Mouse (Mus musculus) intestine, postnatal 0 days (tissue): ENCODE results near the gene Gnpnat1. TPM values are rescaled to one million over a fixed set of nuclear protein-coding genes. Genes with fewer than 3 reads are reported as not detected.

Source experiments
- ATAC-seq: fragments of 200-750 bp; cut with Nextera tagmentation; 2 replicates; pipeline ENCODE4 v1.8.0; 2017; ENCODE audit warnings: mild to moderate bottlenecking, moderate TSS enrichment, moderate library complexity
- H3K27ac ChIP-seq: fragments of 300-500 bp; sonication (generic); 2 replicates; pipeline ENCODE4 v1.5.1; 2014; ENCODE audit warnings: mild to moderate bottlenecking, low read depth, low read length, moderate library complexity
- H3K27me3 ChIP-seq: fragments of 300-500 bp; sonication (generic); replicated peaks from 2 replicates; pipeline ENCODE4 v1.6.1; 2014; ENCODE audit warnings: low read length, mixed read lengths; ENCODE audit not compliant: control insufficient read depth, insufficient read depth
- H3K36me3 ChIP-seq: fragments of 300-500 bp; sonication (generic); 2 replicates; pipeline ENCODE4 v1.6.1; 2014; ENCODE audit warnings: mild to moderate bottlenecking, moderate library complexity; ENCODE audit not compliant: control insufficient read depth, insufficient read depth
- H3K4me1 ChIP-seq: fragments of 300-500 bp; sonication (generic); replicated peaks from 2 replicates; pipeline ENCODE4 v1.6.1; 2014; ENCODE audit warnings: antibody characterized with exemption, low read length, mixed read lengths; ENCODE audit not compliant: control insufficient read depth, insufficient read depth
- H3K4me2 ChIP-seq: fragments of 300-500 bp; sonication (generic); replicated peaks from 2 replicates; pipeline ENCODE4 v1.6.1; 2014; ENCODE audit warnings: low read depth, mild to moderate bottlenecking, moderate library complexity
- H3K4me3 ChIP-seq: fragments of 300-500 bp; sonication (generic); 2 replicates; pipeline ENCODE4 v1.5.1; 2014; ENCODE audit warnings: low read depth, low read length
- H3K9ac ChIP-seq: fragments of 300-500 bp; sonication (generic); 2 replicates; pipeline ENCODE4 v1.6.1; 2014; ENCODE audit warnings: mild to moderate bottlenecking, low read depth, low read length
- H3K9me3 ChIP-seq: fragments of 300-500 bp; sonication (generic); 2 replicates; pipeline ENCODE4 v1.6.1; 2016; ENCODE audit warnings: mixed run types; ENCODE audit not compliant: control insufficient read depth
- CTCF ChIP-seq: sonication (generic); IDR thresholded peaks from 2 replicates; pipeline ENCODE4 v1.5.1; 2016; ENCODE audit warnings: low read depth, mild to moderate bottlenecking, control low read depth, antibody characterized with exemption, moderate library complexity
- WGBS: fragments of 180-500 bp; shearing (Covaris S2); extraction: QIAGEN DNeasy Blood & Tissue Kit; methylation state at CpG from one replicate; pipeline ENCODE4 v1.1.7; 2014; 5-methylcytosine and 5-hydroxymethylcytosine counted together
- polyA plus RNA-seq: library from polyadenylated mRNA; unstranded; fragments of >200 nt; fragmentation: Nextera tagmentation; extraction: Ambion mirVana; gene quantifications from 2 replicates; pipeline ENCODE4 v1.2.1, GENCODE M21; 2015

Gnpnat1 gene
- polyA plus RNA-seq, 1 experiment from 2014 or later = 40.9 TPM

- no peak overlapping the region for H3K27ac ChIP-seq
- no peak overlapping the region for H3K9ac ChIP-seq
- WGBS = 74% methylated on average over 19 of the region's 19 CpGs
- H3K4me2 ChIP-seq = no peak overlapping the region
- H3K27me3 ChIP-seq = no peaks in the 10 kb centered on the region
- H3K36me3 ChIP-seq = no peaks in the 10 kb centered on the region
- no peaks in the 10 kb centered on the region for H3K4me1 ChIP-seq
- H3K4me3 ChIP-seq = no peak overlapping the region
- no peaks in the 10 kb centered on the region for H3K9me3 ChIP-seq
- no peak for TF ChIP-seq CTCF
- ATAC-seq = no peak
Observed at GRCm38 (mm10) chr14:45438250-45438930, 33.7 kb upstream of the Gnpnat1 start.

GRCm38 (mm10) chr14:45434220-45434619 is 29.5 kb upstream of the Gnpnat1 start:
- Histone ChIP-seq H3K4me3 (no peak overlapping the region), H3K9me3 (peaks cover 4% of the 10 kb centered on the region), H3K36me3 (no peaks in the 10 kb centered on the region), H3K27me3 (no peaks in the 10 kb centered on the region), H3K9ac (no peak overlapping the region), H3K4me1 (no peaks in the 10 kb centered on the region), H3K27ac (no peak overlapping the region), H3K4me2 (no peak overlapping the region)
- TF ChIP-seq CTCF = peak; percentile 69
- ATAC-seq = no peak
- 76% methylated on average over 6 of the region's 6 CpGs for WGBS

GRCm38 (mm10) chr14:45432003-45432402 is 27.3 kb upstream of the Gnpnat1 start:
- 78% methylated on average over 4 of the region's 4 CpGs for WGBS
- H3K9ac ChIP-seq = no peak overlapping the region
- H3K4me1 ChIP-seq = no peaks in the 10 kb centered on the region
- H3K4me2 ChIP-seq = no peak overlapping the region
- H3K27ac ChIP-seq = no peak overlapping the region
- peak; percentile 71 for TF ChIP-seq CTCF
- H3K4me3 ChIP-seq = no peak overlapping the region
- H3K27me3 ChIP-seq = no peaks in the 10 kb centered on the region
- ATAC-seq = no peak
- no peaks in the 10 kb centered on the region for H3K36me3 ChIP-seq
- H3K9me3 ChIP-seq = peaks cover 4% of the 10 kb centered on the region

GRCm38 (mm10) chr14:45430066-45430842 is 25.5 kb upstream of the Gnpnat1 start:
- no peak overlapping the region for H3K4me2 ChIP-seq
- peaks cover 7% of the 10 kb centered on the region for H3K9me3 ChIP-seq
- no peak for TF ChIP-seq CTCF
- H3K36me3 ChIP-seq = no peaks in the 10 kb centered on the region
- no peaks in the 10 kb centered on the region for H3K4me1 ChIP-seq
- no peak overlapping the region for H3K27ac ChIP-seq
- no peak overlapping the region for H3K9ac ChIP-seq
- 85% methylated on average over 13 of the region's 13 CpGs for WGBS
- ATAC-seq = no peak
- H3K27me3 ChIP-seq = no peaks in the 10 kb centered on the region
- no peak overlapping the region for H3K4me3 ChIP-seq

GRCm38 (mm10) chr14:45423220-45423619 is 18.5 kb upstream of the Gnpnat1 start:
- no peak for ATAC-seq
- TF ChIP-seq CTCF = peak; percentile 84
- 5% methylated on average over 5 of the region's 5 CpGs for WGBS

GRCm38 (mm10) chr14:45422371-45422770 is 17.7 kb upstream of the Gnpnat1 start:
- H3K27ac ChIP-seq = no peak overlapping the region
- H3K27me3 ChIP-seq = no peaks in the 10 kb centered on the region
- no peak for TF ChIP-seq CTCF
- no peak overlapping the region for H3K9ac ChIP-seq
- WGBS = 55% methylated on average over 4 of the region's 4 CpGs
- no peak overlapping the region for H3K4me2 ChIP-seq
- ATAC-seq = no peak
- no peaks in the 10 kb centered on the region for H3K36me3 ChIP-seq
- H3K4me3 ChIP-seq = no peak overlapping the region
- 0 out of 2 replicates have a peak, but pooled peaks cover 3% of the 10 kb centered on the region for H3K9me3 ChIP-seq
- no peaks in the 10 kb centered on the region for H3K4me1 ChIP-seq

More at GRCm38 (mm10) chr14:45423220-45423619, 18.5 kb upstream of the Gnpnat1 start:
- H3K9me3 ChIP-seq = 0 out of 2 replicates have a peak, but pooled peaks cover 3% of the 10 kb centered on the region
- H3K4me3 ChIP-seq = no peak overlapping the region
- no peak overlapping the region for H3K27ac ChIP-seq
- H3K4me1 ChIP-seq = no peaks in the 10 kb centered on the region
- no peaks in the 10 kb centered on the region for H3K36me3 ChIP-seq
- H3K27me3 ChIP-seq = no peaks in the 10 kb centered on the region
- H3K4me2 ChIP-seq = no peak overlapping the region
- H3K9ac ChIP-seq = no peak overlapping the region
